Mouse (Mus musculus) left cerebral cortex, adult 8-10 months (tissue): ENCODE measurements at regions not wholly inside any gene's neighbourhood (a gene's known extent, or its start where the extent isn't known, plus 50 kb on each side); places are given as distances from the start of the nearest gene placed in this dataset.
"Not testable (repeated sequence)": the region's sequence is repeated elsewhere in the genome, so short reads cannot be mapped to it uniquely, and the experiment has no call there.

Source experiments
- DNase-seq, 2 experiments: peaks; one replicate each; pipeline ENCODE4 v3.0.0; 2022; ENCODE audit warnings: low spot score in 2 of 2

GRCm38 (mm10) chr15:42073486-42073885, 1939.3 kb downstream of the 9330182O14Rik start:
- DNase-seq, result no peak

DNA sequence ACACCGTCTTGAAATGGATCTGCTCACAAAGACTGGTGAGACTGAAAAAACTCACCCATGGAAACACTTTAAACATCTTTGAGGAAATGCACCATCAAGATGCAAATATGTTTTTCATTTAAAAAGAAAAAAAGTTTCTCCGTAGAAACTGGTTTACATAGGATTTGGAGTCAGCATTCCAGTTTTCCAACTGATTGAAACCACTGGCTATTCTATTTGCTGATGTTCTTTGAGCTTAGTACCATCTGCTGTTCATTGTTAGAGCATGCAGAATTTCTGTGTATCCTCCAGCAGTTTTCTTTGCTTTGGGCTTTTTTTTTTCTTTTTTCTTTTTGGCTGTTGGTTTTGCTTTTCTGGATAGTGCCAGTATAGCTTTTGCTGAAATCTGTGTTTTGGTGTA, 1948.3 kb downstream of the 9330182O14Rik start:
- DNase-seq, result no peak

- peak in 1 of 2 experiments; percentile 6 for DNase-seq
These were observed 1966.6 kb downstream of the 9330182O14Rik start for GRCm38 (mm10) chr15:42100730-42101129.

- no peak for DNase-seq
These were observed 1970.7 kb downstream of the 9330182O14Rik start for GRCm38 (mm10) chr15:42104816-42105215.

DNA sequence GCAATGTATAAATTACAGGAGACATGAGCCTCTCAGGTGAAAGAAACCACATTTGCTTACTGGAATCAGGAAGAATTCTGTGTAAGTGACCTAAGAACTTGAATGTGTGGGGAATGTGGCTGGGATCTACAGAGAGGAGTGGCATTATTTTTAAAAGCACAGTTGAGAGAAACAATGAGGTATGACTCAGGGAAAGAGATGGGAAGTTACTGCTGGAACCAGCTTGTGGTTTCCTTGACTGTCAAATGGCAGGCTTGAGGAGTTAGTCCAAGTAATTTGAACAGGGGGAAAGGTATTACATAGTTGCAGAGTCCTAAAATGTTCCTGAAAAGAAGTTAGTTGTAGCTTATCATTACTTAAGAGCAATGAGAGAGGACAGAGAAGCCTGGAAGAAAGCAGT, 1972.9 kb downstream of the 9330182O14Rik start:
- DNase-seq, result no peak

DNA sequence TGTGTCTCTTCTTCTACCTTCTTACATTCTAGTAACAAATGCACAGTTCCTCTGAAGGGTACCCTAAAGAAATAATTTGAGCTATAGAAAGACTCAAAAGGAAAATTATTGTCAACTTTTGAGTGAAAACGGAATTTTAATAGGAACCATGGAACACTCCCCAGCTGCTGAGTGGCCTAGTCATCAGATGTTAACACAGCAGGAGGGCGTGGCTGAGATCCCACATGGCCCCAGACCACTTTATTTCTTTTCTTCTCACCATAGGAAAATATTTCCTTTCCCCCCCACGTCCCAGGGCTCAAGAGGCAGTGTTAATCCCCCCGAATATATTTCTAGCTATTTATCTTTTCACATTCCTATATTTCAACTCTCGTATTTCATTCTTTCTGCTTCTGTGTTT, 1977.6 kb downstream of the 9330182O14Rik start:
- no peak for DNase-seq

DNA sequence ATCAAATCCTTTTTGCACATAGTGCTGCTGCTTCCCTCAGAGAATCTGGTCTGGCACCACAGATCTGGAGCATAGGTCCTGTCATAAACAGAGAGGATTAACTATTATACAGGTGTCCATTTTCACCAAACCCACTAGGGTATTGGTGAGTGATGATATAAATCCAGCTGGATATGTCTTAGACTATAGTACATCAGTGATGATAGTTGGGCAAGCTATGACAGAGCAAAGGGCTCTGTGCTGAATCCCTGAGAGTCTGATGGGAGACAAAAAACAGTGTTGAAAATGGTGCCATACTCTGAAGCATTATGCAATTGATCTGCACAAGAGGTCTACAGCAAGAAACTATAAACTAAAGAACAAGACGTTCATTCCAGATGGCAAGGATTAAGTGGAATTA, 1993.3 kb downstream of the 9330182O14Rik start:
- no peak for DNase-seq

DNA sequence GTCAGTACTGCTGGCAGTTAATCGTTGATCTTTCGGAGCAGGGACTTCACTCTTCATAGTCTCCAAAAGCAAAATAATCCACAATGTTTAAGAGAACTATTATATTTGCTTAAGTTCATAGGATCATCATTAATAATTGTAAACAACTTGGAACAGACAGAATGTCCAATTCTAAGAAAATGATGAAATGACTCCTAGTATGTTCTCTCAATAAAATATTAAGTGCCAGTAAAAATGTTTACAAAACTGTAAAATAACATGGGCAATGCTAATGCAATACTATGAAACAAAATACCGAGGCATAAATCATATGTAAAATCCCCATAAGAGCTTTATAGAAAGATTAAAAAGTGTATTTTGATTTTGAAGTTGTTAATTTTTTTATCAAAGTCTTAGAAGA, 1994.8 kb downstream of the 9330182O14Rik start:
- DNase-seq, result no peak

DNA sequence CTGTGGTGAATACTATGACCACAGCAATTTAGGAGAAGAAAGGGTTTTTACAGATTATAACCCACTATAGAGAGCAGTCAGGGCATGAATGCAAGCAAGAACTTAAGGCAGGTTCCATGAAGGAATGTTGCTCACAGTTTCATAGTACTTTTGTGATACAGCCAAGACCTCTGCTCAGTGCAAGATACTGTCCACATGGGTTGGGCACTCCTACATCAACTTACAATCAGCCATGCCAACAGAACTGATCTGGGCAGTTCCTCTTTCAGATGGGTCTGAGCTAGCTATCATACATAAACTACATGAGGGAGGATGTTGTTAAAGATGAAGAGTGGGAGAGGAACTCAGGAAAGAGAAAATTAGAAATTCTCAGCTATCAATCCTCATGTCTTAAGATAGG, 2032.4 kb downstream of the 9330182O14Rik start:
- DNase-seq, result no peak

- DNase-seq, result not testable (repeated sequence)
These were observed 2043.6 kb downstream of the 9330182O14Rik start for GRCm38 (mm10) chr15:42177766-42178165.

GRCm38 (mm10) chr15:42207187-42207846, 2073.2 kb downstream of the 9330182O14Rik start:
- DNase-seq, result no peak

DNA sequence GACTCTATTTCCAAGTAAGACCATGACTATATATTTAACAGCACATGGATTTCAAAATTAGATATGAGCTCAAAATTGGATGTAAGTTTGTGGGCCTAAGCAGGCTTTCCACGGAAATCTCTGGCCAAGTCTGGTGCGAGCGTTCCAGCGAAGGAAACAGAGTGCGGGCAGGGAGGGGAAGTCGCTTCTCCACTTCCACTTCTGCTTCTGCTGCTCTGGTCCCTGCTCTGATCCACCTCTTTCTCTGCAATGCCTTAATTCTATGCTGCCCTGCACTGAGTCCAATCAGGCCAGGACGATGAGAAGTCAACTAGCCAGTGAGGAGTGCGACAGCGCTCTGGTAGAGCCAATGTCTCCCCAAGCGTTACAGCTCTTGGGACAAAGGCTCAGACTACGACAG, 2085.3 kb downstream of the 9330182O14Rik start:
- no peak for DNase-seq

DNA sequence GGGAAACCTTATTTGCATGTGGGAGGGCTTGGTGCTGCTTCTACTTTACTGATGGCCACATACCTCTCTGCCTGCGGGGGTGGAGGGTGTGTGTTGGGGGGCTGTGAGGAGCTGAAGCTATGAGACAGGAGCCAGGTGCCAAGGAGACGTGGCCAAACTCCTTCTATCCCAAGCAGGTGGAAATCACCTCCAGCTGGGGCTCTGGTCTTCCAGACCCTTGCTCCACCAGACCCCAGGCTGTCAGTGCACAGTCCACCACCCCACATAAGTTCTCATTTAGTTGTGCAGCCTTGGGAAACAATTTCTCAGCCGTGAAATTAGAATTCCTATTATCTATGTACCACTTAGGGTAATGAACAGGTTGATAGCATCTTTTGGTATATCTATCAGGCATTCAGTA, 2085.8 kb downstream of the 9330182O14Rik start:
- DNase-seq, result no peak

DNA sequence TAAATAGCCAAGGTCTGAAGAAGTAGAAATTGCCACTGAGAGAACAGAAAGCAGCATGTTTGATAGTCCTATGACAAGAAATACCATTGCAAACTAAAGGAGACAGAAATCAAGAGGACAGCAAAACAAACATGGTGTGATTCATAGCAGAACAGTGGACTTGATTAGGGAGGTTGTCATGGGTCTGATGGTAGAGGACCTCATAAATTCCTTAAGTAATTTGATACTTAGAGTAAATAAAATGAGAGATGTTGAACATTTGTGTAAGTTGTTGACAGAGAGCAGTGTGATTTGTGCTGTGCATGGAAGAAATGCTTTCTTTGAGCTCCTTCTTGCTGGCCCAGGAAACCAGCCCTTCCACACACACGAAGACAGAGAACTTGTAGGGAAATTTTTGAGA, 2090.8 kb downstream of the 9330182O14Rik start:
- DNase-seq, result no peak

DNA sequence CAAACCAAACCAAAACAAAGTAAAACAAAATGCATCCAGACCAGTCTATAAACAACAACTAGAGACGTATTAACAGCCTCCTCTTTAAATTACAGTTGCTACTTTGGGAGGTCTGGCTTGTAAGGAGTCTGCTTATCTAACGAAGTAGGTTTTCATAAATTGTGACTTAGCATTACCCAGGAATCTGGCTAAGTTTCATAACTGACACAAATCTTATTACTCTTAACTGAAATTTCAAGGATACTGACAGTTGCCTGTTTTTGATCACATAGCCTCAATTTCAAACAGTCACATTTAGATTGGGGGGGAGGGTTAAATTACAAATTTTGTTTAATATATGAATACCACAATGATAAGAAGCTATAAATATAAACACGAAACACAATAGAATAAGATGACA, 2097.5 kb downstream of the 9330182O14Rik start:
- DNase-seq, result no peak

DNA sequence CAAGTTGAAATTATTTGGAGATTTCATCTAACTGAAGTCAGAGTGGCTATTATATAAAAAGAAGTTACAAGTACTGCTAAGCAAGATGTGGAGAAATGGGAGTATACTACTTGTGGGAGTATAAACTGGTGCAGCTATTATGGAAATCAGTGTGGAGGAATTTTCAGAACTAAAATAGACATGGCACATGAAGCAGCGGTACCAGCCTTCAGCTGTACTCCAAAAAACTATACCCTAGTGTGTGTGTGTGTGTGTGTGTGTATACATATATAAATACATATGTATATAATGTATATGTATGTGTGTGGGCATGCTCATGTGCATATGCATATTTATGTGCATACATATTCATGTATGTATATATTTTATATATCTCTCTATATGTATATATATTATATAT, 2112.6 kb downstream of the 9330182O14Rik start:
- peak in 1 of 2 experiments; percentile 19 for DNase-seq

DNA sequence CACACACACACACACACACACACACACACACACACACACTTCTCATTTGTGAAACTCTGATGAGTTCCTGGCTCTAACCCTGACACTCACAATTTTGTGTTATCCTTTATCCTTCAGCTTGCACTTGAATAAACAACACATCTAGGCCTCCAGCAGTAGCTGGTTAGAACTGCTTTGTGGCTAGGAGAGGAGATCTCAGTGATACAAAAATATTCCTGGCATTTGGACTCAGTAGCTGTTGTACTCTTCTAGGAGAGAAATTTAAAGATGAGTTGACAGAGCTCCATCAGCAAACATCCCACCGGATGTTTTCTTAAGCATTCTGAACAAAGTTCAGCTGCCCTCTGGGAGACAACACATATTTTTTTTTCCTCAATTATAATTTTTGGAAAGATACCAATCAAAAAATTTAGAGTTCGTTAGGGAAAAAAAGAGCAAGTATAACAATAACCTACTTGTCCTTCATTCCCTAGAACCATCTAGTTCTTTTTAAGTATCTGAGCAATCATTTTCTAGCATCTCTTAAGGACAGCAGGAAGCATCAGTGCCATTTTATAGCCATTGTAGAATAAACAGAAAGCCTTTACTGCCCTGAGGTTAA, 2118.7 kb downstream of the 9330182O14Rik start:
- DNase-seq, result no peak

DNA sequence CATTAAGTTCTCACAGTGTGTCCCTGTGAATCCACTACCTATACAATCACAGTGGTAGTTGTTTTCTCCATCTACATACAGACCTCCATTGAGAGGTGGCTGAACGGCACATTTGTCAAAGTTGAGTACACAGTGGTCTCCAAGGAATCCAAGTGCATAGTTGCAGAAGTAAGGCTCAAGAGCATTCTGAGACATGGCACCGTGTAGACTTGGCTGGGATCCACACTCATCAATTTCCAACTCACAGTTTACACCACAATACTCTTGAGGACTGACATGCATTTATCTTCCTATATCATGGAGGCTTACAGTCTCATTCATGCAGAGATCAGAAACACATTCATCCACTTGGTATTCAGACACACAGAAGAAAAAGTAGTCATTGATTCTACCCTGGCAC, 2122.2 kb downstream of the 9330182O14Rik start:
- no peak for DNase-seq

DNA sequence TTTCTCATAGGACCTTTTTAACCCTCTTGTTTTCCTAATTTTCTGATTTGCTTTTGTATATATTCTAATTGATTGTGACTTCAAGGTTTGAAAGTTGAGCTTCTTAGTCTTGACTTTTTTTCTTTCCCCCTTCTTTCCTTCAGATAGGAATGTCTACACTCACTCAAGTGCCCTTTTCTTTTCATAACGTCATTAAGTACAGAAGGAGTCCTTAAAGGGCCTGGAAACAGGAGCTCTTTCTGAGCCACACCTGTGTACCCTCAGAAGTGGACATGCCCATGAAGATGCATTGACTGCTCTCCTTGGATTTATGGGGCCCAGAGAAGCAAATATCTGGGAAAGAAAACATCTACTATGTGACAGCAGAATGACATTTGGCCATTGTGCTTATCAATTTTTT, 2141.0 kb downstream of the 9330182O14Rik start:
- DNase-seq, result no peak

GRCm38 (mm10) chr15:42277247-42277646, 2143.1 kb downstream of the 9330182O14Rik start:
- DNase-seq, result no peak

DNA sequence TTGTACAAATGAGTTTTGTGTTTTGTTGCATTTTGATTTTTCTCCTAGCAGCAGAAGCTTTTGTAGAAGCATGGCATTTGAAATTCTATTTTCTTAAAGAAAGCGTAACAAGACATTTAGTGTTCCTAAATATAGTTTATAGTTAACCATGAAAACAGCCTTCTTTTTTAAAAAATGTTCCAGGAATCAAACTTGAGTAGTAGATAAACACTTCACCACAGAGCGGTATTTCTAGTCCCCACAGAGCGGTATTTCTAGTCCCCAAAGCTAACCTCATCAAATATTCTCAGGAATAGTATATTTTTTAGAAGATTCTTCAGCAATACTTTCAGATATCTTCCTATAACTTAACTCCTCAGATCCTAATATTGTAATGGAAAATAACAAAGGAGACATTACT, 2146.6 kb downstream of the 9330182O14Rik start:
- DNase-seq, result no peak

DNA sequence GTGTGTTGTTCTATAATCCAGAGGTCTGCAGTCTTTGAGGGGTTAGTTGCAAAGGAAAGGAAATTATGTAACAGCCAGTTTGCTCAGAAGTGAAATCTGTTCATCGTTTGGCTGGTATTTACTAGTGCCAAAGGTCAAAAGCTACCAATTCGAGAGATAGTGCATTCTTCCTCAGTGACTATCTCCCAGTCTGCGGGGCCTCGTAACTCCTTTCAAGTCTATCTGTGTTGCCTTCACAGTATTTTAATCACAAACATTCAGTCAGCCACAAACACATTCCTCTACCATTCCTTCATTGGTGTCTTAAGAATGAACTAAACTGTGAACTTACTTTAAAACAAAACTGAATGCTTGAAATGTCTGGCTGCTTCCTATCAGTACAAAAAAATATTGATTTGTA, 2162.2 kb downstream of the 9330182O14Rik start:
- DNase-seq, result no peak

DNA sequence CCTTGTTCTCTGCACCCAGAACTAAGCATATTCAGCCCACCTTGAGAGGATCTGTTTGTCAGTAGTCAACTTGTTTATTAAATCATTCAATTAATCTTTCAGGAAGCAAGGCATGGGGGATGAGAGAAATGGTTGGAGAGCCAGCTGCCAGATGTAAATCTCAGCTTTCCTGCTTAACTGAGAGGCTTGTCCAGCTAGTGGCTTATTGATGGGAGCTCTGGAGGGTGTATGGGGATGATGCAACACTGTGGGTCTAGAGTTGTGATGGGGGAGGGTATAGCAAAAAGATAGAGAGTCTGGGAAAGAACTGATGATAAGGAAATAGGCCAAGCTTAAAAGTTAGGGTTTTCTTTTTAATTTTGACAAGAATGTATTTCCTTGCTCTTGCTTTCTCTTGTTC, 2163.3 kb downstream of the 9330182O14Rik start:
- DNase-seq, result no peak
